Mouse (Mus musculus) B cell, adult (primary cell): Measurements from ENCODE around the gene E2f3. TPM values are rescaled to one million over a fixed set of nuclear protein-coding genes. Genes with fewer than 3 reads are reported as not detected.

Source experiments
- total RNA-seq: library from RNA; stranded (reverse); gene quantifications from 4 replicates; pipeline ENCODE4 v1.2.4, GENCODE M21; 2023; ENCODE audit not compliant: inconsistent age

E2f3 gene
- total RNA-seq, result 6.5 to 7.5 TPM (median 7.2 TPM) in 4 replicates

GRCm38 (mm10) chr13:29985855-29986755 is at the start of gene E2f3:
TSS of gene E2f3 (minus strand) at chr13:29986063.

Other genes with a start within 250 kb of the E2f3 start
- gene Cdkal1, start 130.4 kb downstream of the E2f3 start, total RNA-seq, result 50.0 to 68.8 TPM (median 60.5 TPM) in 4 replicates
- not detected in 4 replicates for gene Mboat1, start 150.4 kb upstream of the E2f3 start, total RNA-seq